Mouse (Mus musculus): ENCODE results near the gene Bpi. TPM values are rescaled to one million over a fixed set of nuclear protein-coding genes. Genes with fewer than 3 reads are reported as not detected.

Bpi gene
- total RNA-seq (2015) (not detected in 2 replicates), total RNA-seq (2017) (0.08 TPM in 1 of 2 replicates, not detected in the other)

DNA sequence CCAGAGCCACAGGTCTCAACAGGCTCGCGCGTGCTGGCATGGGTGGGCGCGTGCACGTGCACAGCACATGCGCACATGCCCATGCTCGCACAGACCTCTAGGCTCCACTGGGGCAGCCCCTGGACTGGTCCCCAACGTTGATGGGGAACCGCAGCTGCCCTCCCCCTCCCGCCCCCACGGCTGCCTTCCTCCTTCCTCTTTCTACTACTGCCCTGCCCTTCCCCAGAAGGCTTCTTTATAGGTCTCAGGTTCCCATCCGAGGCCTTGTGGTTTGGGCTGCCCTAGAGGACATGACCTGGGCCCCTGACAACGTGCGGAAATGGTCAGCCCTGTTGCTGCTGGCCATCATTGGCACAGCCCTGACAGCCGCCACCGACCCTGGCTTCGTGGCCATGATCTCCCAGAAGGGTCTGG, at the start of gene Bpi:
TSS of gene Bpi (plus strand) at position 90 of the 414 bp plus-strand sequence.
- peak; percentile 91 for ATAC-seq (ENCODE audit: poor library complexity, severe bottlenecking)

DNA sequence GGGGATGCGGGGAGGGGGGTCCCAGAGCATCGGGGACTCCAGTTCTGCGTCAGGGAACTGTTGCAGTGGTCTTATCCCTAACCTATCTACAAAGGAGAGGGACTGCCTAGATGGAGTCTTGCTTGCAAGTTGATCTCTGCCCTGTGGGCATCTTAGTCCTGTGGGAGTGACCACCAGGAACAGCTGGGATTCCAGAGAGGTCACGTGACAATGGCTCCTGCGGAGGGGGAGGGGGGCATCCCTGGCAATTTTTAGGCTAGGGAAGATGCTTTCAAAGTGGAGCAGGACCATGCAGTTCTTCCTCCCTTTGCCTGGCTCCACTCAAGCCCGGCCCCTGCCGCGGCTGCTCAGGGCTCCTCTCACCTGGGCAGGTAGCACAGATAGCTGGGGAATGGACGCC, 48.1 kb upstream of the Bpi start:
- ATAC-seq (ENCODE audit: poor library complexity, severe bottlenecking) = no peak

DNA sequence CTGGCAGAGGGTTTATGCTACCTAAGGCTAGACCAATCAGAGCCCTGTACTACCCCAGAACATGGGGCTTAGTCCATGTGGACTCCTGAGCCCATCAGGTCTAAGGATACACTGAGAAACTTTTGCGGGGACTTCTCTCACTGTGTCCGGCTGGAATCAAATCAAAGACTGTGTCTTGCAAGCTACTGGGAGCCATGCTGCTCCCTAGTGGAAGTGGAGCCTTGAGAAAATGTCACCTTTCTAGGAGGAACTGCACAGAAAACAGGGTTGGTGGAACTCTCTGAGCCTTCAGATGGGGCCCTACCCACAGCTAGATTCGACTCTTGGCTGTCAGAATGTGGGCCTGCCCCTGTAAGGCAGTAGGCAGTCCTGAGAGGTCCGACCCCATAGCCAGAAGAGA, 47.4 kb upstream of the Bpi start:
- ATAC-seq (ENCODE audit: poor library complexity, severe bottlenecking) = no peak

GRCm38 (mm10) chr2:158210958-158211357, 46.9 kb upstream of the Bpi start:
- ATAC-seq (ENCODE audit: poor library complexity, severe bottlenecking) = no peak

- ATAC-seq (ENCODE audit: poor library complexity, severe bottlenecking) = no peak
Measured at GRCm38 (mm10) chr2:158211764-158212471, 46.0 kb upstream of the Bpi start.

GRCm38 (mm10) chr2:158215283-158216117, 42.4 kb upstream of the Bpi start:
- no peak for ATAC-seq (ENCODE audit: poor library complexity, severe bottlenecking)

DNA sequence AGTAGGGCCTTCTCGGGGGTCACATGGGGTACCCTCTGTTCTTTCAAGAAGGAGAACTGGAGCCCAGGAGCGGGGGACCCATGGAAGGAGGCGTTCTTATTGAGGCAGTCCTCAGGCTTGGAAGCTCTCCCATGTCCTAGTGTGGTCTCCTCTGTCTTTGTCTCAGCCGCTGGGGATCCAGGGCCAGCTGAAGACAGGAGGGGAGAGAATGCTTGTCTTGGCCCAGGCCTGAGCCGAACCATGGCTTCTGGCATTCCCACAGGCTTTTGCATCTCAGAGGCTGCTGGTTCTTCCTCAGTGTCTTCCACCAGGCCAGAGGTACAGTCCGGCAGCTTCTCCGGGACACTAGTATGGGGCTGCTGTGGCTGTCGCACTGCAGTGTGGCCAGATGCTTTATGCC, 41.4 kb upstream of the Bpi start:
- no peak for ATAC-seq (ENCODE audit: poor library complexity, severe bottlenecking)

GRCm38 (mm10) chr2:158219562-158219961, 38.3 kb upstream of the Bpi start:
- no peak for ATAC-seq (ENCODE audit: poor library complexity, severe bottlenecking)

DNA sequence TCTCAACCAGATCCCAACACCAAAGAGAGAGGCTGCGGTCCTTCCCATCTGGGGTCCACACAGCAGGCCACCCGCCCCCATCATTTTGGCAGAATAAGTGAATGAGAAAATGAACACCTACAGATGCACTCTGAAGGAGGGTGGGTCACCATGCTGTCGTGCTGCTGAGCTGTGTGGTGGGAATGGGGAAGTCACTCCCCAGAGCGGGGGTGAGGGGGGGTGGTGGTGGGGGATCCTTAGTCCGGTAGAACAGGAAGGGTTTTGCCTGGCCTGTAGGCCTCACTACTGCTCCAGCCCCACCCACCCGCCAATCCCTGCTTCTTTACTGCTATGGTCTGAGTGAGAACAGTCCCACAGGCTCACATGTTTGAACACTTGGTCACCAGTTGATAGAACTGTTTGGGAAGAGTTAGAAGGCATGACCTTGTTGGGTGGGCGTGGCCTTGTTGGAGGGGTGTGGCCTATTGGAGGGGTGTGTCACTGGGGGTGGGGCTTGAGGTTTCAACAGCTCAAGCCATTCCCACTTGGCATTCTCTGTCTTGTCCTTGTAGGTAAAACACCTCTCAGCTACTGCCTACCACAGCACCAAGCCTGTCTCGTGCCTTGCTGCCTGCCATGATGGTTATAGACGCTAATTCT, 36.3 kb upstream of the Bpi start:
- ATAC-seq (ENCODE audit: poor library complexity, severe bottlenecking) = peak; percentile 73

GRCm38 (mm10) chr2:158222664-158223063, 35.2 kb upstream of the Bpi start:
- ATAC-seq (ENCODE audit: poor library complexity, severe bottlenecking) = no peak

DNA sequence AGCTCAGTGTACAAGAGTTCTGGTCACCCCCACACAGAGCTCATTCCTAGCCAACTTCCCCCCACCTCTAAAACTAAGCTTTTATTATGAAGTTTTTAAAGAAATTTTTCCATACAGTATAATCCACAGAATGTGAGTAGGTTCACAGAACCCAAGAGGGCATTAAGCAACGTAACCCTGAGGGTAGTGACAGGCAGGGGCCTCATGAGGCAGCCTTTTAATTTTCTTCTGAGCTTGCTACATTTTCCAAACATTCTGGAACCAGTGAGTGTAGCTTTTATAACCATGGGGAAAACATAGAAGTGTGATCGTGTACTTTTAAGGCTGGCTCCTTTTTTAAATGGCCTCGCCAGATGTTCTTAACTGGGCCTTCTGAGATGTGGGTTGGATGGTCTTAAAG, 34.4 kb upstream of the Bpi start:
- no peak for ATAC-seq (ENCODE audit: poor library complexity, severe bottlenecking)

DNA sequence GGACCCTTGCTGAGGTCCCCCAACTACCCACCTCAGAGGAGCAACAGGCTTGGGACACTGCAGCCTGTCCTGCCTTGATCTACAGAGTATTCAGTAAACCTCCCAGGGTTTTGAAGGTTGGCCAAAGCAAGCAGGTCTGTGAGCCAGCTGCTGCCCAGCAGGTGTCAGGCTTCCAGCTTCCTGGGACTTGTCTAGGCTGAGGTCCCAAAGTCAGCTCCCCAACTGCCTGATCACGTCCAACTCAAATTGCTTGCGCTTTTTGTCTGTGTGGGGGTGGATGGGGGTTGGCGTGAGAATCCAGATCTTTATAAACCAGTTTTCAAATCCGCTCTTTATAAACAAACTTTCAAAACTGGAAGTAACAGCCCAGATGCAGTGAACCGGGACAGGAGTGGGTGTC, 32.6 kb upstream of the Bpi start:
- ATAC-seq (ENCODE audit: poor library complexity, severe bottlenecking) = no peak

DNA sequence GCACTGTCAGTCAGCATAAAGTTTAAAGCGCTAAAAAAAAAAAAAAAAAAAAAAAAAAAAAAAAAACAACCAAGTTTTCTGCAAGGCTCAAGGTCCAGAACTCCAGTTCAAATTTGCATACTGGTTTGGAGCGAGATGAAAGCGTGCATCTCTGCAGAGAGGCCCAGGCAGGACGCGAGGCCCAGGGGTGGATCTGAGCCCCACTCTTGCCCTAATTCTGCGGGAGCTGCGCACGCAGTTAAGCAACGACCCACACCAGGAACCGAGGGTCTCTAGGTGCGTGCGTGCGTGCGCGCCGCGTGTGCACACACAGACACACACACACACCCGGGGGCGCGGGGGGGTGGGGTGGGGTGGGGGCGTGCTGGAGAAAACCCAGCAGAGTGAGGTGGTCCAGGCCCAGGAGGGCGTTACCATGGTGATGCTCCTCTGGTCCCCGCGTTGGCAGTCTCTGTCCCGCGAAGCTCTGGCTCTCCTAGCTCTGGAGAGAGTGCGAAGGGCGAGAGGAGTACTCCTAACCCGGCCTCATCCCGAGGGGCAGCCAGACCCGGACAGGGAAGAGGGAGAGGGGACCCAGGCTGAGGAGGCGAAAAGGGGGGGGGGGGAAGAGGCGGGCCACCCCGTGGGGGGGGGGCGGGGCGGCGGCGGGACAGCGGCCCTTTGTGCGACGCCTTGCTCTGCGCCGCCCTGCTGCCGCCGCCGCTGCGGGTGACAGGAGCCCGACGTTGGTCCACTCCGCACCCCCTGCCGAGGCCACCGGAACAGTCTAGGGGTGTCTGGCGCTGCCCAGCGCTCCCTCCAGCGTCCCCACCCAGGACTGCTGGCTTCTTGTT, 29.0 kb upstream of the Bpi start, which contains the start of gene D630003M21Rik:
TSS of gene D630003M21Rik (minus strand) at position 553 of the 833 bp plus-strand sequence.
- no peak for ATAC-seq (ENCODE audit: poor library complexity, severe bottlenecking)

- ATAC-seq (ENCODE audit: poor library complexity, severe bottlenecking) = no peak
Measured at GRCm38 (mm10) chr2:158229503-158229892, 28.4 kb upstream of the Bpi start.

- ATAC-seq (ENCODE audit: poor library complexity, severe bottlenecking) = no peak
Measured at GRCm38 (mm10) chr2:158230617-158231016, 27.3 kb upstream of the Bpi start.

DNA sequence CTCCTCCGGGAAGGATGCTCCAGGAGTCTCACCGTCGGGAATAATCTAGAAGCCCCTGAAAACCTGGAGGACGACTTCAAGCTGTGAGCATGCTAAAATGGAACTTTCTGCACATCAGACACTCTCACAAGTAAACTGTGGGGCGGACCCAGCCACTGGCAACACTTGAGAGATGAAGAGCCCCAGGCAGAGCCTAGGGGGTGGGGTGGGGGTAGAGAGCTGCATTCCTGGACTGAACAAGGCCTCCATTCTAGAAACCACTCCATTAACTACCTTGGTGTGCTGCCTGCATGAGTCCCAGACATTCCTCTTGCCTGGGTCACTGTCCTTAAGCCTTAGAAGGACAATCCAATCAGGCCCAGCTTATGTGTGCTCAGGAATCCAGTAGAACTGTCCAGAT, 26.8 kb upstream of the Bpi start:
- ATAC-seq (ENCODE audit: poor library complexity, severe bottlenecking) = no peak

GRCm38 (mm10) chr2:158232414-158232813, 25.5 kb upstream of the Bpi start:
- no peak for ATAC-seq (ENCODE audit: poor library complexity, severe bottlenecking)

- ATAC-seq (ENCODE audit: poor library complexity, severe bottlenecking) = no peak
Measured at GRCm38 (mm10) chr2:158233106-158233505, 24.8 kb upstream of the Bpi start.

- ATAC-seq (ENCODE audit: poor library complexity, severe bottlenecking) = no peak
Measured at GRCm38 (mm10) chr2:158236698-158237097, 21.2 kb upstream of the Bpi start.

DNA sequence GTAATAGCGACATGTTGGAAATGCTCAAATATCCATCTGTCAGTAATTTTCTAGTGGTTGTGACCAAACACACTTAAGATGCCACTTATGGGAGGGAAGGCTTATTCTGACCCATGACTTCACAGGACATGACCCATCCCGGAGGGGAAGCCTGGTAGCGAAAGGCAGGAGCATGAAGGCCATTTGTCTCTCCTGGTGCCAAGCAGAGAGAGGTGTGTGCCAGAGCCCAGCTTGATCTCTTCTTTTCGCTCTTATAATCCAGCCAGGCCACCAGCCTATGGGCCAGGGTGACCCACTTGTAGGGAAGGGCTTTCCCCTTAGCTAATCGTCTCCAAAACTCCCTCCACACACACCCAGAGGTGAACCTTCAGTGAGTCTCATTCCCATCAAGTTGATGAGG, 19.8 kb upstream of the Bpi start:
- no peak for ATAC-seq (ENCODE audit: poor library complexity, severe bottlenecking)
